Mouse (Mus musculus) thymus, adult 18-20 months (tissue): ENCODE results near the gene Ankrd23.

Source experiments
- DNase-seq, 2 experiments: peaks; one replicate each; pipeline ENCODE4 v3.0.0; 2022; ENCODE audit warnings: mixed read lengths in 2 of 2

Gene Ankrd23

DNA sequence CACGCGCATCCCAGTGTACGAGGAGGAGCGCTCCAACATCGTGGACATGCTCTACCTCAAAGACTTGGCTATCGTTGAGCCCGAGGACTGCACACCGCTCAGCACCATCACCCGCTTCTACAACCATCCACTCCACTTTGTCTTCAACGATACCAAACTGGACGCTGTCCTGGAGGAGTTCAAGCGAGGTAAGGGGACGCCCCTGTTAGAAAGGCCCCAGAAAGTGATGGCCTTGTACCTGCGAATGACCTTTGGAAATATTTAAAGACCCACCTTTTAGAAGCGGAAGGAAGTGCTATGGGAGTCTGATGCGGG lies 23.8 kb downstream of the Ankrd23 start:
- DNase-seq: no peak

- DNase-seq: peak; percentile 47 to 49
Observed at GRCm38 (mm10) chr1:36512089-36512965, 24.4 kb downstream of the Ankrd23 start.

GRCm38 (mm10) chr1:36511289-36512021 lies 25.2 kb downstream of the Ankrd23 start, which contains the start of gene Cnnm3:
TSS of gene Cnnm3 (plus strand) at chr1:36511867.
- peak; percentile 99 for DNase-seq

DNA sequence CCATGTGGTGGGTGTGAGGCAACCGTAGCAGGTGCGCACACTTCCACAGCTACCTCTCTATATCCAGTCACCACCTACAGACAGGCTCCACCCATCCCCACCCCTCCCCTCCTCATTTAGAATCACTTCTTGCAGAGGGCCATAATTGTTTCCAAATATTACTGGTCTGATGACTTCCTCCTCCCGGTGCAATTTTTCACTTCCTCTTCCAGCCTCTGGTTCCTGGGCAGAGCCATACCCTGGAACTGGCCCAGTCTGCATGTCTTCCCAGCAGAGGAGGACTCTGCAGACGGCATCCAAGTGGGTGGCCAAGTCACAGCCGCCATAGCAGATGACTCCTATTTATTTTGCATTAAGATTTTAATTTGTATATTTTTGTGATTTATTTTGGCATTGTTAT lies 28.4 kb downstream of the Ankrd23 start:
- DNase-seq: no peak

- DNase-seq: peak; percentile 26 to 43
Observed at GRCm38 (mm10) chr1:36501261-36501660, 35.4 kb downstream of the Ankrd23 start.

DNA sequence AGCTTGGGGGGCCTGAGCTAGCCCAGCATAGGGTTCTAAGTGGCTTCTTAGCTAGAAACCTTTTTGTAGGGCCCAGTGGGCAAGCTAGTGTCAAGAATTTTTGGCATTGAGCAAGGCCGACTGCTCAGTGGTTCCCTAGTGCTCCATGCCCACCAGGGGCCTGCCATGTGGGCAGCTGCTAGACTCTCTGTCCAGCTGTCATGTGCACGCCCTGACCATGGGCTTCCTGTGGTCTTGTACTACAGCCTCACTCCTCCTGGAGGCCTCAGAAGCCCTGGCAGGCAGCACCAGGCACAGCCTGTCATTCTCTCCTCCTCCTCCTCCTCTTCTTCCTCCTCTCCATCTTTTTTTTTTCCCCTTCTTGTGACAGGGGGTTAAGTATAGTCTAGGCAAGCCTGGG lies 39.4 kb downstream of the Ankrd23 start:
- no peak for DNase-seq

DNA sequence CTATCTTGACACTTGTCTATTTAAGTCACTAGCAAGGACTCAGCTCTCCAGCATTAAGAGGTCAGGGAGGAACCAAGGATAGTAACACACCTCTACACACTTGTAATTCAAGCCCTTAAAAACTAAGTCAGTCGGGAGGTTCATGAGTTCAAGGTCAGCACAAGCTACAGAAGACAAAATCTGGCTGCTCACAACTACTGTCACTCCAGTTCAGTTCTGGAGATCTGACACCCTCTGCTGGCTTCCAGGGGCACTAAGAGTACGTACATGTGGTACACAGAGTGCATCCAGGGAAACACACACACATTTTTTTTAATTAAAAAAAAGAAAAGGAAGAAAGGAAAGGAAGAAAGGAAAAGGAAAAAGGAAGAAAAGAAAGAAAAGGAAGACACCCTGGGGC lies 40.0 kb downstream of the Ankrd23 start:
- DNase-seq: no peak

- no peak for DNase-seq
Observed at GRCm38 (mm10) chr1:36493299-36493698, 43.4 kb downstream of the Ankrd23 start.

DNA sequence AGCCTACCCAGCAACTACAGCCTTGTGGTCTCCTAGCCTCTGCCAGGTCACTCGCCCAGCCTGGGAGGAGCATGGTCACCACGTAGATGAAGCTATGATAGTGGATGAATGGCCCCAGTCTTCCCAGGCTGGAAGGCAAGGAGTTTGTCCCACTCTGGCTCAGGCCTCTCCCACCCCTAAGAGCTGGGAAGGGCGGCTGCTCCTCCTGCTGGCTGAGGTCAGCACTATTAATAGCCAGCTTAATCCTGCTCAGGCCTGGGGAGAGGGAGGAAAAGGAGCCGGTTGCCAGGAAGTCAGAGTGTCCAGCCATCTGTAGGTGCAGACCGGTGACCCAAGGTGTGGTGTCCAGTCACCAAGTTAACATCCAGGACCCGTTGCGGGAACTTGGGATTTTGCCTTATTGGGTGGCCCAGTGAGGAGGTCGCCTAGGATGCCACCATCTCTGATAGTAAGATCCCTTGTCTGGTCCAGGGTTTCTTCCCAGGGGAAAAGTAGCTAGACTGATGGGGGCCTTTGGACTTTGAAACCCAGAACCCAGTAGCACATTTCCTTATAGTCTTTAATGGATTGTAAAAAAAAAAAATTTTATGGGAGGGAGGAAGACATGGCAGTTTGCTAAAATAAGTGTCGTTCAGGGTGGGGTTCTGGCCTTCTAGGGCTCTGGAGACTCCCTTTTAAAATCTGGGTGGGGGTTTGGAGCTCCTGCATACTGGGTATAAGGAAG lies 44.1 kb downstream of the Ankrd23 start:
- DNase-seq: no peak

DNA sequence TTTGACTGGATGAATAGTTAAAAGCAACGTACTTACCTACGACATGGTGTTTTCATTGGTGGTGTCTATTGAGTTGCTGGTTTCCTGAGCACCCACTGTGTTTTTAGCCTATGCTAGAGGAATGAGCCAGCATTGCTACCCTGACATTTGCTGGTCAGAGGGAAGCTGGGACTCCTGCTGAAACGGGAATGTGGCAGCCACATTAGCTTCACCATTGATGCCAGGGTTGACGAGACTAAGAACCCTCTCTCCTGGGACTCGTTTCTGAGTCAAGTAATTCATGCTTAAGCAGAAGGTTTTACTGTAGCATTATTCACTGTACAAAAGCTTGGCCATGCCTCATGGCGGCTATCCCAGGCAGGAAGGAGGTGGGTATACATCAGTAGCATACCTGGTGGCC lies 47.0 kb downstream of the Ankrd23 start:
- no peak for DNase-seq

DNA sequence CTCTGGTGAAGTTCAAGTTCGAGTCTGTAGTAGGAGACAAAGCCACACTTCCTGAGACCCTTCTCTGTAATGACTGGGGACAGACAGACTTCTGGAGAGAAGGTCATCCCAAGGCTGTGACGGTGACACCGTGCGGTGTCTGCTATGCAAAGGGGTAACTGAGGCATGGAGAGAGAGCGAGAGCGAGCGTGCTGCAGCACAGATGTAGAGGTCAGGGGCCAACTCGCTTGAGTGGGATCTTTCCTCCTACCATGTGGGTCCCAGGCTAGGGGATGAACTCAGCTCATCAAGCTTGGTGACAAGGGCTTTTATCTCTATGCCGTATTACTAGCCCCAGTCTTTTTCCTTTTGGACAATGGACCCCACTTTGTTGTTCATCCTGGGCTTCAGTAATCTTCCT lies 49.6 kb downstream of the Ankrd23 start:
- no peak for DNase-seq

DNA sequence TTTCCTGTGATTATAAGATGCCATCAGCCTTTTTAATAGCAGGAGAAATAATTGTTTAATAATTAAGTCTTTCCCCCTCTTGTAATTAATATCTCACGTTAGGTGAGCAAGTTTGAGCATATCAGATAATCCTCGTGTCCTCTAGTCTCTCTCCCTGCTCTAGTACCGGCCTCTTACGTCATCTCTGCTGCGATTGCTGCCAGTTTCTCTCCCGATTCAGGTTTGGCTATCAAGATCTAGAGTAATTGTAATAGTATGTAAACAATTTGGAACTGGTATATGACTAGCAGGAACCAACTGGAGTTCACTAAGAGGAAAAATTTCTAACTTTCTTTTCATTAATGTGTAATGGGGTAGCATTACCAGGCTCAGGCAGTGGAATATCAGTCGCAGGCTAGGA lies 51.6 kb downstream of the Ankrd23 start:
- no peak for DNase-seq

- no peak for DNase-seq
Observed at GRCm38 (mm10) chr1:36483825-36484224, 52.9 kb downstream of the Ankrd23 start.
